8 mouse cellular contexts compared by ENCODE assay signal in the genomic region with DNA sequence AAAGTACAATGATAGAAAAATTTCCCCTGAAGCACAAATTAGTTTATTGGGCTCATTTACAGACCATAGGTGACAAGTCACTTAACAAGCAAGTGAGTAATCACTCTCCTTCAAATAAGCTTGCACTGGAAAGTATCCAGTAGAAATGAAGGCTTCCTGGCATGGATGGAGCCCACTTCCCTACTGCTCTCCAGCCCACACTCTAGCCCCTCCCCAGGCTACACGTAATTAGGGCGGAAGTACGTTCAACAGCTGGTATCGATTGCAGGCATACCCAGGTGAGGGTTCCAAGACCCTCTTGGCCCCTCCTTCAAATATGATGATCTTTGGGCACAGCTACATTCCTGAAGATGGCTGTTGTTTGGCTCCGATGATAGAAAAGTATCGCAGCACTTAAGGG. TPM values are rescaled to one million over a fixed set of nuclear protein-coding genes. Genes with fewer than 3 reads are reported as not detected.
A peak's percentile ranks its signal among the peaks of the same experiment; 100 is the strongest.
DNase-seq lines count a peak whose midpoint lies in the region; ATAC-seq and TF ChIP-seq lines count a peak whose summit lies in the region.

No protein-coding gene starts in this region.

- ATAC-seq in heart, embryonic 14.5 days (ENCODE audit: insufficient number of reproducible peaks, insufficient read depth, low FRiP score, low read depth): no peak
- no peak for ATAC-seq in forebrain, embryonic 16.5 days
- ATAC-seq in midbrain, embryonic 11.5 days (ENCODE audit: low FRiP score): no peak

- H3K9ac ChIP-seq in heart, embryonic 14.5 days (ENCODE audit: low read length): peak overlapping the region; percentile 95; the same call in 1 of the 2 replicates
- H3K9ac ChIP-seq in MEL (ENCODE audit: control insufficient read depth, low read depth, low read length, poor library complexity, severe bottlenecking): peak overlapping the region; percentile 78
- H3K9ac ChIP-seq in forebrain, embryonic 16.5 days (replicated peaks; ENCODE audit: low read depth, low read length): no peak overlapping the region
- no peak overlapping the region for H3K9ac ChIP-seq in midbrain, embryonic 11.5 days (ENCODE audit: low read length)

- 58% methylated on average over 6 of the region's 6 CpGs for WGBS in heart, embryonic 14.5 days
- 60% methylated on average over 6 of the region's 6 CpGs for WGBS in forebrain, embryonic 16.5 days
- 61% methylated on average over 6 of the region's 6 CpGs for WGBS in midbrain, embryonic 11.5 days

- no peak for DNase-seq in heart, postnatal 36 days
- DNase-seq in MEL (ENCODE audit: low read depth, low spot score): peak; percentile 37
- no peak for DNase-seq in midbrain, embryonic 11.5 days (ENCODE audit: low spot score, missing footprints)
- DNase-seq in layer of hippocampus, adult 18-20 months (ENCODE audit: low spot score in 2 of 2): no peak
- DNase-seq in thymus, adult 18-20 months: no peak
- DNase-seq in gastrocnemius, postnatal 25 days: no peak

- TF ChIP-seq RAD21 in MEL (IDR thresholded peaks at IDR 0.05; ENCODE audit: low read depth, low read length): no peak

- TF ChIP-seq POLR2A in MEL (IDR thresholded peaks at IDR 0.05; ENCODE audit: control insufficient read depth in 1 of 2, insufficient read depth in 1 of 2, low read depth in 1 of 2, low read length in 2 of 2, poor library complexity in 1 of 2): no peak

- no peak overlapping the region for H3K4me3 ChIP-seq in heart, embryonic 14.5 days (ENCODE audit: control insufficient read depth in 1 of 2, insufficient read depth in 1 of 2, low read depth in 1 of 2, low read length in 2 of 2)
- peak overlapping the region in 1 of 2 experiments; percentile 80; a peak in 2 of 4 replicates for H3K4me3 ChIP-seq in MEL (ENCODE audit: control insufficient read depth in 1 of 2, insufficient read depth in 1 of 2, low read depth in 2 of 2, low read length in 2 of 2)
- no peak overlapping the region for H3K4me3 ChIP-seq in forebrain, embryonic 16.5 days (replicated peaks; ENCODE audit: low read length)
- no peak overlapping the region; the same call in 1 of the 2 replicates for H3K4me3 ChIP-seq in midbrain, embryonic 11.5 days (ENCODE audit: low read depth, low read length)

- no peak for TF ChIP-seq CTCF in MEL (IDR thresholded peaks at IDR 0.05 in 2 of 3, conservative IDR thresholded peaks at IDR 0.05 in 1 of 3; ENCODE audit: control insufficient read depth in 1 of 3, insufficient read depth in 1 of 3, low read depth in 2 of 3, low read length in 3 of 3, poor library complexity in 1 of 3, severe bottlenecking in 1 of 3)

- H3K4me2 ChIP-seq in heart, embryonic 14.5 days (ENCODE audit: low read length): peak overlapping the region; percentile 79
- H3K4me2 ChIP-seq in forebrain, embryonic 16.5 days (ENCODE audit: low read length): peak overlapping the region; percentile 69; the same call in 1 of the 2 replicates
- H3K4me2 ChIP-seq in midbrain, embryonic 11.5 days: peak overlapping the region; percentile 85; the same call in 1 of the 2 replicates

- no peaks in the 10 kb centered on the region for H3K9me3 ChIP-seq in heart, embryonic 14.5 days (ENCODE audit: control insufficient read depth, low read length)
- H3K9me3 ChIP-seq in MEL (replicated peaks; ENCODE audit: insufficient read depth, low read length): no peaks in the 10 kb centered on the region
- no peaks in the 10 kb centered on the region for H3K9me3 ChIP-seq in forebrain, embryonic 16.5 days (ENCODE audit: control insufficient read depth, low read length)
- no peaks in the 10 kb centered on the region for H3K9me3 ChIP-seq in midbrain, embryonic 11.5 days (ENCODE audit: control insufficient read depth, low read length)

- H3K36me3 ChIP-seq in heart, embryonic 14.5 days (ENCODE audit: control insufficient read depth, insufficient read depth, low read length): no peaks in the 10 kb centered on the region
- H3K36me3 ChIP-seq in MEL (ENCODE audit: control insufficient read depth in 1 of 2, insufficient read depth in 2 of 2, low read length in 2 of 2): peaks cover 0 to 15% of the 10 kb centered on the region in 2 experiments; a peak in 2 of 4 replicates
- H3K36me3 ChIP-seq in forebrain, embryonic 16.5 days (ENCODE audit: control insufficient read depth, insufficient read depth): no peaks in the 10 kb centered on the region
- H3K36me3 ChIP-seq in midbrain, embryonic 11.5 days (ENCODE audit: control insufficient read depth, insufficient read depth, low read length): no peaks in the 10 kb centered on the region

- no peaks in the 10 kb centered on the region for H3K27me3 ChIP-seq in heart, embryonic 14.5 days (ENCODE audit: control insufficient read depth, insufficient read depth, low read length)
- H3K27me3 ChIP-seq in MEL (ENCODE audit: control insufficient read depth in 1 of 2, insufficient read depth in 2 of 2, low read length in 2 of 2): no peaks in the 10 kb centered on the region
- no peaks in the 10 kb centered on the region for H3K27me3 ChIP-seq in forebrain, embryonic 16.5 days (replicated peaks; ENCODE audit: control insufficient read depth, insufficient read depth, low read length)
- H3K27me3 ChIP-seq in midbrain, embryonic 11.5 days (ENCODE audit: control insufficient read depth, insufficient read depth, low read length): no peaks in the 10 kb centered on the region

- peaks cover 7 to 19% of the 10 kb centered on the region in 2 experiments for H3K4me1 ChIP-seq in heart, embryonic 14.5 days (ENCODE audit: control insufficient read depth in 2 of 2, insufficient read depth in 2 of 2, low read length in 2 of 2)
- peaks cover 5 to 14% of the 10 kb centered on the region in 2 experiments for H3K4me1 ChIP-seq in MEL (ENCODE audit: control insufficient read depth in 1 of 2, insufficient read depth in 2 of 2, low read length in 2 of 2)
- H3K4me1 ChIP-seq in forebrain, embryonic 16.5 days (replicated peaks; ENCODE audit: control insufficient read depth, insufficient read depth, low read length): peaks cover 19% of the 10 kb centered on the region
- H3K4me1 ChIP-seq in midbrain, embryonic 11.5 days (ENCODE audit: control insufficient read depth, insufficient read depth, low read length): peaks cover 17% of the 10 kb centered on the region

- 0 out of 4 replicates have a peak overlapping the region, but pooled peaks of 1 of the 2 experiments have one; percentile 58 for H3K27ac ChIP-seq in heart, embryonic 14.5 days (replicated peaks in 1 of 2; ENCODE audit: control insufficient read depth in 1 of 2, insufficient read depth in 1 of 2, low read depth in 2 of 2, low read length in 2 of 2)
- no peak overlapping the region for H3K27ac ChIP-seq in MEL (ENCODE audit: control insufficient read depth, low read depth, low read length)
- H3K27ac ChIP-seq in forebrain, embryonic 16.5 days (ENCODE audit: low read length): no peak overlapping the region
- no peak overlapping the region for H3K27ac ChIP-seq in midbrain, embryonic 11.5 days (ENCODE audit: low read depth, low read length)

- TF ChIP-seq EP300 in MEL (IDR thresholded peaks at IDR 0.05; ENCODE audit: low read depth in 1 of 2, low read length in 2 of 2): no peak

- intact Hi-C loops in heart, postnatal 36 days (cut with DNase I): loop anchor here (5.0 to 10.0 kb wide), 3 partner anchors 87 to 521 kb away; partner anchors contain the start of genes Cmtr2 and Dhodh

- H3K79me2 ChIP-seq in MEL (ENCODE audit: control insufficient read depth, insufficient read depth, low read length, poor library complexity): peaks cover 35% of the 10 kb centered on the region

TF ChIP-seq in MEL, 35 proteins besides CTCF, POLR2A, EP300 and RAD21 (continues in another document):
- TF ChIP-seq UBTF (IDR thresholded peaks at IDR 0.05; ENCODE audit: borderline replicate concordance, insufficient read depth, low read depth, low read length) (no peak), ETS1 (IDR thresholded peaks at IDR 0.05; ENCODE audit: low read depth, low read length) (no peak), ZC3H11A (IDR thresholded peaks at IDR 0.05; ENCODE audit: low read depth, low read length) (no peak), MYC (IDR thresholded peaks at IDR 0.05; ENCODE audit: low read depth, low read length) (no peak), MEF2A (IDR thresholded peaks at IDR 0.05; ENCODE audit: extremely low read depth, insufficient replicate concordance, low read depth, low read length, poor library complexity, severe bottlenecking) (no peak), E2F4 (IDR thresholded peaks at IDR 0.05; ENCODE audit: borderline replicate concordance, low read depth, low read length) (no peak)

RNA-seq across cellular contexts. Expression of gene Ist1, which starts 1.1 kb away (rescaled TPM):
- polyA plus RNA-seq in heart, embryonic 14.5 days (2014; fragmentation: Nextera tagmentation; extraction: Ambion mirVana): 91.3 and 95.8 TPM in 2 replicates
- total RNA-seq in heart, postnatal 36 days (2021): 10 to 100 TPM; 40.5 to 42.8 TPM
- 30.2 and 33.1 TPM in 2 replicates for total RNA-seq in MEL (2012; rRNA removed)
- polyA plus RNA-seq in MEL (2012; ENCODE audit: insufficient read depth in 1 of 2, insufficient read length in 2 of 2, low read depth in 1 of 2, low replicate concordance in 2 of 2, missing spikeins in 1 of 2): 100 to 1,000 TPM in 1 of 2 experiments, 10 to 100 TPM in 1; 50.4 to 126 TPM
- 187 and 199 TPM in 2 replicates for polyA plus RNA-seq in forebrain, embryonic 16.5 days (2015; fragmentation: Nextera tagmentation; extraction: Ambion mirVana)
- 182 and 187 TPM in 2 replicates for polyA plus RNA-seq in midbrain, embryonic 11.5 days (2014; fragmentation: Nextera tagmentation; extraction: Ambion mirVana)
- 10 to 100 TPM; 87.1 to 90.9 TPM for total RNA-seq in layer of hippocampus, adult 18-20 months (2021)
- total RNA-seq in gastrocnemius, postnatal 25 days (2021): 10 to 100 TPM; 26.5 to 26.7 TPM

RNA-seq across cellular contexts. Expression of gene Zfp821, which starts 11.2 kb away (rescaled TPM):
- 22.7 and 23.1 TPM in 2 replicates for polyA plus RNA-seq in heart, embryonic 14.5 days (2014; fragmentation: Nextera tagmentation; extraction: Ambion mirVana)
- total RNA-seq in heart, postnatal 36 days (2021): 1 to 10 TPM; 6.9 TPM
- 5.2 and 5.5 TPM in 2 replicates for total RNA-seq in MEL (2012; rRNA removed)
- 10 to 100 TPM in 1 of 2 experiments, not detected in 1; 10.1 TPM for polyA plus RNA-seq in MEL (2012; ENCODE audit: insufficient read depth in 1 of 2, insufficient read length in 2 of 2, low read depth in 1 of 2, low replicate concordance in 2 of 2, missing spikeins in 1 of 2)
- polyA plus RNA-seq in forebrain, embryonic 16.5 days (2015; fragmentation: Nextera tagmentation; extraction: Ambion mirVana): 85.6 and 88.3 TPM in 2 replicates
- polyA plus RNA-seq in midbrain, embryonic 11.5 days (2014; fragmentation: Nextera tagmentation; extraction: Ambion mirVana): 50.9 and 52.4 TPM in 2 replicates
- total RNA-seq in layer of hippocampus, adult 18-20 months (2021): 10 to 100 TPM; 41.0 to 42.1 TPM
- total RNA-seq in gastrocnemius, postnatal 25 days (2021): 1 to 10 TPM; 4.6 to 5.2 TPM

RNA-seq across cellular contexts. Expression of gene Atxn1l, which starts 43.4 kb away (rescaled TPM):
- polyA plus RNA-seq in heart, embryonic 14.5 days (2014; fragmentation: Nextera tagmentation; extraction: Ambion mirVana): 4.7 and 4.8 TPM in 2 replicates
- total RNA-seq in heart, postnatal 36 days (2021): 10 to 100 TPM; 21.0 to 24.2 TPM
- total RNA-seq in MEL (2012; rRNA removed): 3.8 and 4.1 TPM in 2 replicates
- polyA plus RNA-seq in MEL (2012; ENCODE audit: insufficient read depth in 1 of 2, insufficient read length in 2 of 2, low read depth in 1 of 2, low replicate concordance in 2 of 2, missing spikeins in 1 of 2): 1 to 10 TPM in 1 of 2 experiments, not detected in 1; 9.5 TPM
- 4.4 and 5.1 TPM in 2 replicates for polyA plus RNA-seq in forebrain, embryonic 16.5 days (2015; fragmentation: Nextera tagmentation; extraction: Ambion mirVana)
- polyA plus RNA-seq in midbrain, embryonic 11.5 days (2014; fragmentation: Nextera tagmentation; extraction: Ambion mirVana): 4.9 and 5.4 TPM in 2 replicates
- 10 to 100 TPM; 40.9 to 42.1 TPM for total RNA-seq in layer of hippocampus, adult 18-20 months (2021)
- total RNA-seq in gastrocnemius, postnatal 25 days (2021): 10 to 100 TPM; 15.7 to 16.9 TPM

Comparison
In these comparisons a context has a peak if more than half of its experiments do, and no peak if none do; other contexts are left out.
1. H3K9ac ChIP-seq: peak in heart, embryonic 14.5 days (single experiment) and MEL (single experiment); none in forebrain, embryonic 16.5 days (single experiment) and midbrain, embryonic 11.5 days (single experiment).
2. Peak in every context shown above with its lines, with median percentiles within 50 percentile points of each other: H3K4me2 ChIP-seq.